Mouse (Mus musculus) kidney, postnatal 0 days (tissue): Measurements from ENCODE around the gene Mmp9. TPM values are rescaled to one million over a fixed set of nuclear protein-coding genes. Genes with fewer than 3 reads are reported as not detected.

Source experiments
- ATAC-seq: fragments of 200-750 bp; cut with Nextera tagmentation; replicated peaks from 2 replicates; pipeline ENCODE4 v1.8.0; 2017; ENCODE audit warnings: low read depth, moderate number of reproducible peaks, moderate TSS enrichment, moderate library complexity; ENCODE audit not compliant: low FRiP score
- DNase-seq: peaks from one replicate; pipeline ENCODE4 v3.0.0-alpha.2; 2016; ENCODE audit warnings: low spot score
- H3K27ac ChIP-seq: fragments of 300-500 bp; sonication (generic); 2 replicates; pipeline ENCODE4 v1.5.1; 2014; ENCODE audit warnings: mild to moderate bottlenecking
- H3K27me3 ChIP-seq: fragments of 300-500 bp; sonication (generic); 2 replicates; pipeline ENCODE4 v1.6.1; 2014; ENCODE audit warnings: low read length, mixed read lengths; ENCODE audit not compliant: insufficient read depth
- H3K36me3 ChIP-seq: fragments of 300-500 bp; sonication (generic); 2 replicates; pipeline ENCODE4 v1.6.1; 2014; ENCODE audit warnings: low read length, mixed read lengths; ENCODE audit not compliant: insufficient read depth
- H3K4me1 ChIP-seq: fragments of 300-500 bp; sonication (generic); replicated peaks from 2 replicates; pipeline ENCODE4 v1.6.1; 2014; ENCODE audit warnings: antibody characterized with exemption, low read length, mixed read lengths; ENCODE audit not compliant: insufficient read depth
- H3K4me2 ChIP-seq: fragments of 300-500 bp; sonication (generic); 2 replicates; pipeline ENCODE4 v1.6.1; 2014; ENCODE audit warnings: mild to moderate bottlenecking, low read length, moderate library complexity, mixed read lengths
- H3K4me3 ChIP-seq: fragments of 300-500 bp; sonication (generic); replicated peaks from 2 replicates; pipeline ENCODE4 v1.5.1; 2014; ENCODE audit warnings: low read depth, low read length
- H3K9ac ChIP-seq: fragments of 300-500 bp; sonication (generic); 2 replicates; pipeline ENCODE4 v1.6.1; 2014; ENCODE audit warnings: low read depth, low read length
- H3K9me3 ChIP-seq: fragments of 300-500 bp; sonication (generic); replicated peaks from 2 replicates; pipeline ENCODE4 v1.6.1; 2016; ENCODE audit warnings: low read length, inconsistent platforms, mixed read lengths
- CTCF ChIP-seq: IDR thresholded peaks from 2 replicates; pipeline ENCODE4 v1.5.1; 2016; ENCODE audit warnings: antibody characterized with exemption, low read depth, mild to moderate bottlenecking, moderate library complexity
- WGBS: fragments of 180-500 bp; shearing (Covaris S2); extraction: QIAGEN DNeasy Blood & Tissue Kit; methylation state at CpG from one replicate; pipeline ENCODE4 v1.1.7; 2014; 5-methylcytosine and 5-hydroxymethylcytosine counted together
- polyA plus RNA-seq: library from polyadenylated mRNA; unstranded; fragments of >200 nt; fragmentation: Nextera tagmentation; extraction: Ambion mirVana; gene quantifications from 2 replicates; pipeline ENCODE4 v1.2.1, GENCODE M21; 2015

The Mmp9 gene
- polyA plus RNA-seq, 1 experiment from 2014 or later, result 1.7 TPM

DNA sequence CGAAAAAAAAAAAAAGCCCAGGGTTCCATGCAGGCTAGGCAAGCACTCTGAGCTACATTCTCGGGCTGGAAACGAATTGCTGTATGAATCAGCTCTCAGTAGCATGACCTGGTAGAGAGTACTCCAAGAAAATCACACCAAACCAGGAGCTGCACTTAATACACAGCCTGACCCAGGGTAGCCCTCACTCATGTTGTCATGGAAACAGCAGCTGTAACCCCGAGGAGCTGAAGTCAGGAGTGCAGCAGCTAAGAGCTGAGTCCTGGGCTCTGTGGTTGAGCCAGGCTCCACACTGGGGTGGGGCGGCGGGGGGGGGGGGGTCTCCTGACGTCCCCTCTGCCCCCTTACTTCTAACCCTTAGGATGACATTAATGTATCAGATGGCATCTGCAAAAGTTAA, 18.6 kb upstream of the Mmp9 start:
- Histone ChIP-seq H3K9me3 (no peaks in the 10 kb centered on the region), H3K27me3 (no peaks in the 10 kb centered on the region), H3K4me3 (no peak overlapping the region), H3K9ac (no peak overlapping the region), H3K27ac (no peak overlapping the region), H3K4me1 (no peaks in the 10 kb centered on the region), H3K36me3 (no peaks in the 10 kb centered on the region), H3K4me2 (no peak overlapping the region)
- WGBS, result 45% methylated on average over 7 of the region's 7 CpGs
- ATAC-seq (no peak), DNase-seq (no peak)
- TF ChIP-seq CTCF, result no peak

DNA sequence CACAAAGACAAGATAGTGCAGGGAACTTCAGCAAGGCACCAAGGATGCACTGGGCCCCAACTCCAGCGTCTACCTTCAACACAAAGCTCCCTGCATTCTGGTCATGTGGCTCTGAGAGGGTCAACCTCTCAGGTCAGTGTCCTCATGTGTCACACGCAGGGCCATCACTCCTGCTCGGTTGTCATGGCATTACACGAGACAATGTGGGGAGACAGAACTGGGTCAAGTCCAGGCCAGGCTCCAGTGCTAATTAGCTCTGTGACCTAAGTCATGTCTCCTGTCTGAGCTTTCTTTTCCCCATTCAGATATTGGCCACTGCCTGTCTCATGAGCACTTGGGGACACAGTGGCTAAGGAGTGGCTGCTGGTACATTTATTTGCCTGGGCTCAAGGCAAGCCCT, 17.3 kb upstream of the Mmp9 start:
- ATAC-seq (no peak), DNase-seq (no peak)
- 34% methylated on average over 4 of the region's 4 CpGs for WGBS
- no peak overlapping the region for H3K4me2 ChIP-seq
- no peaks in the 10 kb centered on the region for H3K36me3 ChIP-seq
- H3K27me3 ChIP-seq, result no peaks in the 10 kb centered on the region
- H3K27ac ChIP-seq, result no peak overlapping the region
- H3K9me3 ChIP-seq, result no peaks in the 10 kb centered on the region
- no peak overlapping the region for H3K4me3 ChIP-seq
- no peak for TF ChIP-seq CTCF
- H3K9ac ChIP-seq, result 0 out of 2 replicates have a peak overlapping the region, but pooled peaks have one; percentile 4
- H3K4me1 ChIP-seq, result no peaks in the 10 kb centered on the region

DNA sequence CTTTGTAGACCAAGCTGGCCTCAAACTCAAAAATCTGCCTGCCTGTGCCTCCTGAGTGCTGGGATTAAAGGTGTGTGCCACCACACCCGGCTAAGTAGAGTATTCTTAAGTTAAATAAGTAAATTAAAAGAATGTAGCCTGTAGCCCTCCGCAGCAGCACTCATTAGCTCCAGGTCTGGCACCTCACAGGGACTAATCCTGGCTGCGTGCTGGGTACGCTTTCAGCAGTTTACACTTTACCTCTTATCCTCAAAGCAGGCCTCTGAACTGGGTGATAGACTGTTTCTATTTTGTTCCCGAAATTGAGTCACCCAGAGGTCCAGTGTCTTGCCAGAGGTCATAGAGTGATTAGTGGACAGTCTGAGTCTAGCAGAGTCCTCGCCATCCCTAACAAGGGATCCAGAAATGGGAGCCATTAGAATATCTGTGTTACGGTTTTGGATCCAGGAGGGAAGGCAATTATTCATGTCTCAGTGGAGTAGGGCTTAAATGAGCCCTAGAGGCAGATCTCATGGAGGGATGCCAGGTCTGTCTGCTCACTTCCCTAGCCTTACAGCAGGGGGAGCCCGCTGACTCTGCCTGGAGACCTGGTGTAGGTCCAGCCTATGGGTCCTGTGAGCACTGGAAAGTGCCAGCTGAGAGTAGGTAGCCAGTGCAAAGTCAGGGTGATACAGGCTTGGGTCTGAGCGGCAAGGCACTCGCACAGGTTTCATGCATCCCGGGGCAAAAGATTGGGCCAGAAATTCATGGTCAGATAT, 16.3 kb upstream of the Mmp9 start:
- H3K9ac ChIP-seq, result no peak overlapping the region
- no peak overlapping the region for H3K27ac ChIP-seq
- peak; percentile 93 for TF ChIP-seq CTCF
- H3K4me3 ChIP-seq, result no peak overlapping the region
- ATAC-seq (peak; percentile 62; the same call in 1 of the 2 replicates), DNase-seq (peak; percentile 87)
- no peaks in the 10 kb centered on the region for H3K4me1 ChIP-seq
- no peaks in the 10 kb centered on the region for H3K9me3 ChIP-seq
- H3K4me2 ChIP-seq, result no peak overlapping the region
- H3K27me3 ChIP-seq, result no peaks in the 10 kb centered on the region
- no peaks in the 10 kb centered on the region for H3K36me3 ChIP-seq
- whole genome bisulfite sequencing, result 31% methylated on average over 11 of the region's 11 CpGs

DNA sequence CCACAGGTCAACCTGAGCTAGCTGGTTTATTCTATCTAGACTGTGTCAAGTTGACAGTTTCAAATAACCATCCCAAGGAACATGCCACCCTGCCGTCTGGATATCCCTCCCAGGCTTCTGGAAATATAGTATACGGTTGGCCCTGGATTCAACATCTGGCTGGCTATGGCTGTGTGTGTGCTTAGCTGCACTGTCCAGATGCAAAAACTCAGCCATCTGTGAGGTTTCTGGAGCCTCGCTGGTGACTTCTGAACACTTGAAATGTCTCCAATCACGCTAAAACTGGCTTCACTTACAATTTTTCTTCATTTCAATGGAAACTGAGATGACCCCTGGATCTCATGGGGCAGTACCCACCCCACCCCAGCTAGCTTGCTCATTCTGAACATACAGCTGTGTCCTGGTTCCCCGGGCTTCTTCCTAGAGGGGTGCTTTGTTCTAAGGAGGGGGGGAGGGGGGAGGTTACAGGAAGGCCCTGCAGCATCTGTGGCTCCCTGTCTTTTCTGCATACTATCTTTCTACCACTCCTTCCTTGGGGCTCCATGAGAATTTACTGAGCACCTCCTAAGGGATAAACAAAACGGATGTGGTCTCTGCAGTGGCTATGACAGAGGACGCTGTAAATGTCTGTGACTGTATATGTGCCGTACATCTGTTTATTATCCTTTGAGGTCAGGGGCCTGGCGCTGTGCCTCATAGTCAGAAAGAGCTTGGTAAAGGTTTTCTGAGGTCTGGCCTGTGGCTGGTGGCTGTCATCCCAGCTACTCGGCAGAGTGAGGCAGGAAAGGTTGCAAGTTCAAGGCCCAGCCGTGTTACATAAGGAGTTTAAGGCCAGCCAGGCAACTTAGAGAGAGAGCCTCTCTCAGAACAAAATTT, 9.6 kb upstream of the Mmp9 start:
- H3K4me3 ChIP-seq, result no peak overlapping the region
- no peaks in the 10 kb centered on the region for H3K27me3 ChIP-seq
- H3K9me3 ChIP-seq, result no peaks in the 10 kb centered on the region
- no peak overlapping the region for H3K27ac ChIP-seq
- no peaks in the 10 kb centered on the region for H3K4me1 ChIP-seq
- H3K36me3 ChIP-seq, result no peaks in the 10 kb centered on the region
- TF ChIP-seq CTCF, result no peak
- no peak overlapping the region for H3K4me2 ChIP-seq
- no peak overlapping the region for H3K9ac ChIP-seq
- WGBS, result 39% methylated on average over 11 of the region's 11 CpGs
- no peak for DNase-seq
- no peak for ATAC-seq

DNA sequence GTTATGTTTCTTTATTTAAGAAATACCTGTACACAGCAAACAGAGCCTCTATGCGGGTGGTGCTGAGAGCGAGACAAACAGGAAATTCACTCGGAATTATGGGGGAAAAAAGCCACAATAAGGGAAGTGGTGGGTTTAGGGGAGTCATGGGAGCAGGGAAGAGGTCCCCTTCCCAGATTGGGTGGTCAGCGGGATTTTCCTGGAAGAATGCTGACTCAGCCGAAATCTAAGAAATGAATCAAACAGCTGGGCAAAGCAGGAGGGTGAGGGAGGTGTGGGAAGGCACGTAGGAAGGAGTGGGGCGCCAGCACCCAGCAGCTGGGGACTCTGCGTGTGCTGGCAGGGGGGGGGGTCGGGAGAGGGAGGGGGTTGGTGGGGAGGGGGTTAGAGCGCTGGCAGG, 7.0 kb upstream of the Mmp9 start:
- no peak for DNase-seq
- Histone ChIP-seq H3K4me3 (no peak overlapping the region), H3K9ac (no peak overlapping the region), H3K4me1 (no peaks in the 10 kb centered on the region), H3K36me3 (no peaks in the 10 kb centered on the region), H3K4me2 (no peak overlapping the region), H3K27ac (no peak overlapping the region), H3K27me3 (no peaks in the 10 kb centered on the region), H3K9me3 (no peaks in the 10 kb centered on the region)
- WGBS, result 28% methylated on average over 10 of the region's 10 CpGs
- no peak for ATAC-seq
- TF ChIP-seq CTCF, result no peak

DNA sequence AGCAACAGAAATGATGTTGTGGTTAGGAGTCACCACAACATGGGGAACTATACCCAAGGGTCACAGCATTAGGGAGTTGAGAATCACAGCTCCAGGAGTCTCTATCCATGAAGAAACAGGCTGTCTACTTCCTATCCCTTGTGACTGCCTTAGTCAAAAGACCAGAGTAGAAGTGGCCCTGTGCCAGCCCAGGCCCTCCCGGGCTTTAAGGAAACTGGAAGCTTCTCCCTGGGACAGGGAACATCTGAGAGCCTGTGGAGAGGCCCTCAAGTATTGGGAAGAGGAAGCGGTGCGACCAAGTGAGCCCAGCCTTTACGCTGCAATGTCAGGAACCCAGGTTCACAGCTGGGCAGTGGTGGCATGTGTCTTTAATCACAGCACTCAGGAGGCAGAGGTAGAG, 4.6 kb upstream of the Mmp9 start:
- ATAC-seq (no peak), DNase-seq (no peak)
- WGBS, result 66% methylated on average over 4 of the region's 4 CpGs
- Histone ChIP-seq H3K9ac (no peak overlapping the region), H3K4me1 (peaks cover 21% of the 10 kb centered on the region), H3K9me3 (no peaks in the 10 kb centered on the region), H3K36me3 (no peaks in the 10 kb centered on the region), H3K4me3 (no peak overlapping the region), H3K4me2 (no peak overlapping the region), H3K27me3 (no peaks in the 10 kb centered on the region), H3K27ac (no peak overlapping the region)
- TF ChIP-seq CTCF, result no peak
